Mouse (Mus musculus) lung, postnatal 14 days (tissue): ENCODE measurements around the gene Apol6.

Experiments used
- DNase-seq: peaks from one replicate; pipeline ENCODE4 v3.0.0; 2021

Apol6 gene

DNA sequence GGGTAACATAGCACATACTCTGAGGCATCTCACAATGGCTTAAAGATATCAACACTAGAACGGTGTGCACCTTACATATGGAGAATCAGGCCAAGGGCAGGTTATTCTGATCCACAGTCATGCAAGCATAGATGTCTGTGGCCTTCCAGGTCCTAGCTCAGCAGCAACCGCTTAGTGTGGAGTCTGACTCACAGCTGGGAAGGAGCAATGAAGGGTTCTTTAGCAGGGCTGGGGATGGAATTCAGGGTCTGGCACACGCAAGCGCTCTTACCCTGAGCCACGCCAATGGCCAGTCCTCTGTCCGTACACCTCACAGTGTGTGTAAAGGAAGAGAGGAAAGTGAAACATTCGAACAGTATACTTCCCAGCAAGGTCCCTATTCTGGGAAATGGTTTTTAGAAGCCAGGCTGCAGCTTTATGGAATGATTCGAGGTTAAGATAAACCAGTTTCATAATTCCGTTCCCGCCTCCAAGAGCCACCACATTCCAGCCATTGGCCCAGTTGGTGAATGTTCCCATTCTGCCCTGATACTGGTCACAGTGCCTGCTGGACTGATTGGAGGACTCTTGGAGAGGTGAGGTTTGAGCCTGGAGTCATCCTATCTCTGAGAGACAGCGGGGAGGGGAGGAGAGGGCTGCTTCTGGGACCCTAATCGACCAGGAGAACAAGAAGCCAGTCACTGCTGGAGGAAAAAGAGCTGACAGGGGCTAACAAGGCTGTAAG lies at the start of gene Apol6:
Gene Apol6 (plus strand): TSS at position 133 of the 724 bp plus-strand sequence.
- DNase-seq: no peak

DNA sequence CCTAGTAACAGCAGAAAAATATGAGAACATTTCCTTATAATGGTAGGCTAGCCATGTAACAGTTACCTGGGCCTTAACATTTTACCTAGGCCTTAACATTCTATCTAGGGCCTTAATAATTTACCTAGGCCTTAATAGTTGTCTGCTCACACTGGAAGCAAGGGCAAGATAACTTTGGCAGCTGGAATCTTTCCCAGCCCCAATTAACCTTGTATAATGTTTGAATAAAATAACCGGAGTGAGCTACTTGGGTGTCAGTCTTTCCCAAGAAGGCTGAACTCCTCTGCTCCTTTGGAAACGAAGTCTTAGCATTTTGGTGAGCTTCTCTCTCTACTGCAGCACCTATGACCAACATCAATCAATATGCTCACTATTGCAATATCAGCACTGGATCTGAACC lies 46.5 kb upstream of the Apol6 start:
- no peak for DNase-seq

DNA sequence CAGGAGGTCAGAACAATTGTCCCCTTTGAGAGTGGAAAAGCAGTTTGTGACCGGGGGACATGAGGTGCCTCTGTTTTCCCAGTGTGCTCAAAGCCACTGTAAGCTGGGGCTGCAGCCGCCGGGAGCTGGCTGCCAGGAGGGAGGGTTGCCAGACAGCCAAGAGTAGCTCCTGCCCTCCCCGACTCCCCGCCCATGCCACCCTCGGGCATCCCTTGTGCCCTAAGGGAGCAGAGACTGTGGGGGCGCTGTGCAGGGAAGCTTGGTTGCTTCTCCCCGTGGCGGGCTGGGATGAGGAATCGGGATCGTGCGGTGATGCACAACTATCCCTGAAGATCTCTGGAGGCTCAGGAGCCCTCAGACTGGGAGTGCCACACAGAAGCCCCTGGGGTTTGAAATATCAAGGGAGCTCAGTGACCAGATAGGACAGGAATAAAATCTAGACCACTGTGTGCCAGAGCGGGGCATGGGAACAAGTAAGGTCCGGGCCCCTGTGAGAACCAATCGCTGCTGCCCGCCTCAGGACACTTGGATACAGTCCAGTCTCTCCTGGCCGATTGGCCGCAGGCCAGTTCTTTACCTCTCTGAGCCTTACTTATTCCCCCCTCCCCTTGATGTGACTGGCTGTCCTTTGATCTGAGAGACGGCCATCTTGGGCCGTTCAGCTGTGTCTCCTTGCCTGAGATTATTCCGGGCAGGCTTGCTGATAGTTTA lies 45.5 kb upstream of the Apol6 start:
- no peak for DNase-seq

DNA sequence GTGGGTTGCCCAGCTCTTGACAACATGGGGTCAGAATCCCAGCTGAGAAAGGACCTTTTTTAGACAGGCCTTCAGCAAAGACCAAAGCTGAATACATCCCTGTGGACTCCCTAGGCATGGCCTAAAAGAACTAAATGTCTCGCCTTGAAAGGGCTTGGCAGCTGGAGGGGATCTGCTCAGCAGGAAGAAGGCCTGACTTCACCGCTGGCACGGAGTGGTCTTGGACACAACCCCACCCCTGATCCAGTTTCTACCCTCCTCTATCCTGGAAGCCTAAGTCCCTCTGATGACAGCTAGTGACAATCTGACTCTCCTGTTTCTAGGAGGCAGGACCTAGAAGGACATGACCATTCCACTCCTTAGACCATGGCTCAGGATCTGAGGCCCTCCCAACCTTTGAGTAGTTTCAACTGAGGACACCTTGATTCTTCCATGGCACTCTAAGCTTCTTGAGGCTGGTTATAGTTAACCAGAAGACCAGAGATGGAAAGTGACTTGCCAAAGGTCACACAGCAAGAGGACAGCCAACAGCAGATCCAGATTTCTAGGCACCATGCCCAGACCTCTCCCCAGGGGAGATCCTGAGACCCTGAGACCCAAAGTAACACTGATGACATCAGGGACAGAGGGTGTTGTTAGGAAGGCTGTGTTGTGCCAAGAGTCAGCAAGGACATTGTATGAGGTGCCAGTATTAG lies 41.2 kb upstream of the Apol6 start:
- DNase-seq: no peak

DNA sequence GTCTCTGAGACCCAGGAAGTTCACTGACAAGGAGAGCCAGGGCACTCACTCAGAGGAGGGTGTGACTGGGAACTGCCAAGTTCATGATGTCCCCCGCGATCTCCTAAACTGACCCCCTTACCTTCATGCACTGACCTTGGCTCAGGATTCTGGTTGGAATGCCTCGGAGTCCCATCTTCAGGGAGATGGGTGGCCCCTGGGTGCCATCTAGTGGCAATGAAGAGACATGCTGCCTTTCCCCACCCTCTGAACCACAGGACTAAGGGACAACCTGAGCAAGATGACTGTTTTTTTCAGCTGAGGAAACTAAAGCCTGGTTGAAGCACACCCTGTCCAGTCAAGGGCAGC lies 40.7 kb upstream of the Apol6 start:
- peak; percentile 59 for DNase-seq

DNA sequence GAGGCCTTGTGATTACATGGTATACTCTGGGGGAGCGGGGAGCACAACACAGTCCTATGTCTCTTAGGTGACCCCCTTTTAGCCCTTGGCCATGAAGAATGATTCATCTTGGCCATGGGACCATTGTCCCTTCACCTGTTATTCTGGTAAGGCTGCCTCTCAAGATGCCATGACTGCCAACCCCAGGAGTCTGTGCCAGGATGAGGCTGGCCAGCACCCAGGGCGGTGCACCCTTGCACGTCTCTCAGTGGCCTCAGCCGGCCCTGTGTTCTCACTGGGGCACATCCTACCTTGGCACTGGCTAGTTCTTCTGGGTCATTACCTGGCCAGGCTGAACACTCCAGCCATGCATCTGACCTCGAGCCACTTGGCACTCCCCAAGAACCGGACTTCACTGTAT lies 35.7 kb upstream of the Apol6 start:
- no peak for DNase-seq

DNA sequence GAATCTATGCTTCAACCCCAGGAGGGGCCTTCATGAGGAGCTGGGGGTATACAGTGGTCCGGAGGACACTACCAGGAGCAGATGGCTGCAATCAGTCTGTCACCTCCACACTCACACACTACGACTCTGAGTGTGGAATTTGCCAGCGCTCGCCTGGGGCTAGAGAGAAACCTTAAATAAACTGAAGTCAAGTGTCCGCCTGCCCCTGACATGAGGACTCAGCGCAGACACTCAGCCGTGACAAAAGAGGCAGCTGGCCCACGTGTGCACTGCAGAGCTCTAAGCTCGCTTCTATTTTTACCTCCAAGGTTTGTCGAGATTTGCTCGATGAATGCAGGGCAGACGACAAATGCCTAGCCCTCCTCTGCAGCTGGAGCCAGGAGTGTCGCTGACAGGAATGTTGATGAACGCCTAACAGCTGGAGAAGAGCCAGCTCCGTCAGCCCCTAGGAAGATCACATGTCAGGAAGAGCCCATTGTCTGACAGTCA lies 30.7 kb upstream of the Apol6 start:
- DNase-seq: peak; percentile 46

DNA sequence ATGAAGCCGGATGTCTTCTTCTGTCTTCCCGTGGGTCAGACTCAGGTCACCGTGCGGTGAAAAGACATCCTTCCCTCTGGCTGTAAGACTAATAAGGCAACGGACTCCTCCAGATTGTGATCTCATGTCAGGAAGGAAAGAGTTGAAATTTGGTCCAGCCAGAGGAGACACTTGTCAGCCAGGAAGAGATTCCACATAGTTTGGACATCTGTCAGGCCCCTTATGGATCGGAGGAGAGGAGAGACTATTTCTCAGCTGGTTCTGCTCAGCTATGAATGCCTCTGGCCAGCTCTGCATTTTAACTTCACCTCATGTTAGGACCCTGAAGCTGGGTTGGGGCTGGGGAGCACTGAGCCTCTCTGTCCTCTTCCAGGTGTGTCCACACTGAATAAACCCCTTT lies 30.1 kb upstream of the Apol6 start:
- DNase-seq: no peak

DNA sequence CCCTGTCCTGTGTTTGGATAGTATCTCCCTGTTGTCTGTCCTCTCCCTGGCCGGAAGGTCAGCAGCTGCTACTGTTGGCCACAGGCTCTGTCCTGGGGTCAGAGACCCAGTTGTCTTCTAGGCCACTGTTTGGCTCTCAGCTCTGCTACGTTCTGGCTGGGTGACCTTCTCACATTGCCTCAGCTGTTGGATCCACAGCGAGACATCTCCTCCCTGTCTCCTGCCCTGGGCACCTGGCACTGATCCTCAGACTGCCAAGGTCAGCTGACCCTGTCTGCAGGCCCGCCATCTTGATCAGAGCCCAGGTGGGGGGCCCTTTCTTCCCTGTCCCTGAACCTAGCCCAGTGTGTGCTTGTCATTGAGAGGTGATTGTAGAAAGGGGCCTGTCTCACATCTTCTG lies 29.5 kb upstream of the Apol6 start:
- no peak for DNase-seq

DNA sequence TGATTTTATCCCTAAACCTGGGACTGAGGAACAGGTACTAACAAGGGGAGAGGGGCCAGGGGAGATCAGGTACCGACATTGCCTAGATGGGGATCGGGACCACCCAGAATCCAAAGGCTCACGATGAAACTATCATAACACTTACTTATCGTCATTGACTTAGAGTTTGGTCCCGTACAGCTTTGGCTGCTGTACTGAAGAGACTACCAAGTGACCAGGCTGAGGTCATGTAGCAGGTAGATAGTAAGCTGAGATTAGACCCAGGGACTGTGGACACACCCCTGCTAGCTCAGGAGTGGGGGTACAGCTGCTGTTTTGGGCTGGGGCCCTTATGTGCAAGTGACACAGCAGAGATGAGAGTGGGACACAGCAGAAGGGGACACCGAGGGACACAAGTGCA lies 28.0 kb upstream of the Apol6 start:
- DNase-seq: no peak

DNA sequence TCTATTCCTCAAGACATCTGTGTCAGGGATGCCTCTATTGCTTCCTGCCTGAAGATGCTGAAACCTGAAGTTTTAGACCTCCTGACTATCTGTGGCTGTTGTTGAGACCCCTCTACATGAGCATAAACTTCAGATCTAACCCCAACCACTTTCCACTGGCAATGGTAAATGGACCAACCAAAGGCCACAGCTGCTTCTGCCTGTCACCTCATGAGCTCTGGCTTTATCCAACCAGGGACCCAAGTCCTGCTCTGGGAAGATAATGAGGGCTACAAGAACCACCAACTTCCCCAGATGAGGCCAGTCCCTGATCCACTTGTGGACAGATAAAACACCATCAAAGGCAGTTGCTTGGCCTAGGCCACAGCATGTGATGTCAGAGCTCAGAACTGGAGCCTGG lies 26.6 kb upstream of the Apol6 start:
- DNase-seq: no peak

DNA sequence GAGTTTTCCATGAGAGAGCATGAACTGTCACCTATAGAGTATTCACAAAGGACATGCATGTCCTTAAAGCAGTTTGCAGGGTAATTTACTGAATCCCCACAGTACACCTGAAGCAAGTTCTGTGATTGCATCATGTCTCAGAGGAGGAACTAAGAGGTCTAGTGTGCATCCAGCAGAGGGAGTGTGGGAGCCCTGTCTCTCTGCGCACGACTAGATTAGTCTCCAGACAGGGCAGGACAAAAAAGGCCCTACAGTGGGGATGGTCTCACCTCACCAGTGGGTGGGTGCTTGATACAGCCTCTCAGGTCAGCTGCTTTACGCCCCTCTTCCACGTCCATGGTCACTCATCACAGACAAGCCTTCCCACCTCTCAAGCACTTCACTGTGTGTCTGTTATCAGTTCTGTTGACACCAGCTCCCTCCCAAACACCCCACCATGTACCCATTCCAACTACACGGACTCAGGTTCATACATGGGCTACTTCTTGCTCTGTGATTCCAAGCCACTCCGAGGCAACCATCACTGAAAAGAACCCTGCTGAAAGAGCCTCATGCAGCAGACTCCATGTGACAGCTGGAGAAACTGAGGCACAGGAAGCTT lies 25.7 kb upstream of the Apol6 start:
- peak; percentile 32 for DNase-seq

DNA sequence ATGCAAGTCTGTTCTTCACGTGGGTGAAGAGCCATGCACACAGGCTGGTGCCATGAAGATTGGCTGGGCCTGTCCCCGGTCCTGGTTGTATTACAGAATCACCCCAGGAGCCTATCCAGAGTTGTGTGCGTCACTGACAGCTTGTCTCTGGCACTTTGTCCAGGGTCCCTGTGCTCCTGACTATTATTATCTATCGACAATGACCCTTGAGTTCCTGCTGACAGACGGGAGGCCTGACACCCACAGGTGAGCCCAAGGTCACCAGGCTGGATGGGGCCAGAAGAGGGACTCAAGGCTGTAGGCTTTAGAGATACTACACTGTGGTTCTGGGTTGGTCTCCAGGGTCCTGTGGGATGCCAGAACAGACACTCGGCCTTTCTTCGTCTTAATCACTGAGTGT lies 25.0 kb upstream of the Apol6 start:
- DNase-seq: no peak

DNA sequence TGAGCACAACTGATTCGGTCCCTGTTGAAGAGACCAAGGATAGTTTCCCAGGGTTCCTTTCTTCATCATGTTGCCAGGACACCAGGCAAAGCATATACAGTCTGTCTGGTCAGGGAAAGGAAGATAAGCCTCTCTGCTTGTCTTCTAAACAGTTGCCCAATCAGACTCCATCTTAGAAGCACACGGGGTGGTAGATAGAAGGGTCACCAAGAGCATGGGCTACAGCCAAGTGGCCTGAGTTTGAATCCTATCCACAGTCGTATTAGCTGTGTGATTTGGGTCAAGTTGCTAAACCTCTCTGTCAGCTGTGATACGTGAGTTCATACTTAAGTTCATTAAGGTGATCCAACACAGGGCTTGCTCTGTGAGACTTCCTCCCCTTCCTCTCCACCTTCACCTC lies 24.4 kb upstream of the Apol6 start:
- DNase-seq: no peak

DNA sequence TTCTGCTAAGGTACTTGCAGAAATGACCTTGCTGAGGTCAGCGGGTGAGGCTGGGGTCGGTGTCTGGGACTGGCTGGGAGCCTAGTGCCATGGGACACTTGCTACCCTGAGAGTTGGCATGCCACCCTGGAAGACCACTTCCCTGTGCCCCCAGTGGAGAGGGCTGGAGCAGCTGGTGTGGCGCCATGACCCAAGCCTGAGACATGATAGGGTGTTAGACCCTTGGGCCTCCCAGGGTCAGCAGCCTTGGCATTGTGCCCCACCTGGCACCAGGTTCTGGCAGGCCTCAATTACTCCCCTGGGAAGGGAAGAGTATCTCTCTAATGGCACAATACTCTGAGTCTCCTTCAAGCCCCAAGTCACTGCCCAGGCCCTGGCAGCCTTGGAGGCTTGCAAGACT lies 23.5 kb upstream of the Apol6 start:
- no peak for DNase-seq

DNA sequence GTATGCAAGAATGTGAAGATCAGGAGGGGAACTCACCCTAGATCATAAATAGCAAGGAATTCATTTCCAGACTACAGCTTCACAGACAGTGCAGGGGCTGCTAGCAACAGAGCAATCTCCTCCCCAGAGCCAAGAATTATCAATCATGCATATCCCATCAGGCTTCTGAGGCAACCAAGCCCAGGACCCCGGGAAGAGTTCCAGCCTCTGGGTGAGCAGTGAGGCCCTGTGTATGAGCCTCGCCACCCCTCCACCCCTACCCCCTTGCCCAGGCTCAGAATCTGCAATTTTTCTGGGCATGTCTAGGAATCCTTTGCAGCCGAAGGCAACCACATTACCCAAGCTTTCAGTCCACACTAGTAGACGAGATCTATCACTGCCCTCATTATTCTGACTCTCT lies 22.7 kb upstream of the Apol6 start:
- no peak for DNase-seq

DNA sequence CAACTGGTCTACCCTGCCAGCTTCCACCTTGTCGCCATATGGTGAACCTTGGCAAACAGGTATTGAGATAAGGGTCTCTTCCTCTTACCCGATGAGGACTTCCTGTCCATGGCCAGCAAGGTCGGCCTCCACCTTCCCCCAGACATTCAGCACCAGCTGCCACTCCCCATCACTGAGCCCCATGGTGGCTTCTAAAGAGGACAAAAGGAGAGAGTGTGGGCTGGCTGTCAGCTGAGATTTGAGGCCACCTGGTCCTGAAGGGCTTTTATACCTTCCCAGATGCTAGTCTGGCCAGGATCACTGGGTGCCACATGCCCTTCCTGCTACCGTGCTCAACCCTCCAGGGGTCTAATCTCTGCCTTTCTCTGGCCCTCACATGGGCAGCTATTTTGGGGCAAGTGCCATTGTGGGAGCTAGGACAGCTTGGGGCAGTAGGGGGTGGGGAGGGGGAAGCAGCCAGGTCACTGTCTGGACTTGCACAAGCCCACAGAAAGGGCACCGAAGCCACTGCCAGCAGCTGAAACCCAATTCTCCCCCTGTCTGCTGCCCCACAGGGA lies 22.1 kb upstream of the Apol6 start:
- no peak for DNase-seq

DNA sequence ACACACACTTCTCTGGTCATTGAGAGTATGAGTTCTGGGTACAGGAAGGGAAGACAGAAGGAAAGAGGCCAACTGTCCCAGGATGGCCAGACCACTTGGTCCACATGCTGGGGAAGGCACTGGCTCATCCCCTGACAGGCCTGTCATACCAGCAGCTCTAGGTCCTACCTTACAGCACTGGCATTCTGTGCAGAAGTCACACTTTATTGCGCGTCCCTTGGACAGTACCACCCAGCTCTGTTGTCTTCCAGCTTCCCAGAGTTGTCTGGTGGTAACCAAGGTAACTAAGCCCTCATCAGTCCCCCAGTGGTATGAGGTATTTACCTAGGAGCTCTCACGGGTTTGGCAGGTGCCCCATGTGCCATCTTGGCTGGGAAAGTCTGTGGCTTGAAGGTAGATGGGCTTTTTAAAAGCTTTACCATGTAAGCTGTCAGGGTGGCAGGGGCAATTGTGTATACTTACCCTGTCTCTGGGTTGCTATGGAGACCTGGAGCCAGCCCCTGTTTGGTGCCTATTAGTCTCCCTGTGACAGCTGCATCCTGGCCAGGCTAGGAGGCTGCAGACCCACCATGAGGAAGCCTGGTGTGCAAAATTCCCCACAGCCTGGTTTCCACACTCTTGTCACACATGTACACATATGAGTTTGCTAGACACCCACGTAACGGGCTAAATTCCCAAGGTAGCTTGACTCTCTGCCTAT lies 18.5 kb upstream of the Apol6 start:
- DNase-seq: no peak

DNA sequence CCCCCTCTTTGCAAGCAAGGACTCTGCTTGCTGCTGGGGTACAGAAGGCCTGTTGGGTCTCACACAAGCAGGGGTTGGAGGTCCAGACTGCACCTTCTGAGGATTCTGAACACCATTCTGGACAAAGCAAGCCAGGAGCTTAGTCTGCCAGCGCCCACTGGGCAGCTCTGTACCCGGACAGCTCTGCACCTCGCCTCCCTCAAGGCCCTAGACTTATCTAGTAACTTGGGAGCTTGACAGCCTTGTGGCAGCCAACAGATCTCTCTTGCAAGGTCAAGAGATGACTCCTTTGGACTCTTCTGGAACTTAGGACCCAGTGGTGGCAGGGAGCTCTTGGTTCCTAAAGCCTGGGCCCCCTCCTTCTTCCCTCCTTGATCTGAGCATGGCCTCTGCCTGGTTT lies 17.4 kb upstream of the Apol6 start:
- no peak for DNase-seq

DNA sequence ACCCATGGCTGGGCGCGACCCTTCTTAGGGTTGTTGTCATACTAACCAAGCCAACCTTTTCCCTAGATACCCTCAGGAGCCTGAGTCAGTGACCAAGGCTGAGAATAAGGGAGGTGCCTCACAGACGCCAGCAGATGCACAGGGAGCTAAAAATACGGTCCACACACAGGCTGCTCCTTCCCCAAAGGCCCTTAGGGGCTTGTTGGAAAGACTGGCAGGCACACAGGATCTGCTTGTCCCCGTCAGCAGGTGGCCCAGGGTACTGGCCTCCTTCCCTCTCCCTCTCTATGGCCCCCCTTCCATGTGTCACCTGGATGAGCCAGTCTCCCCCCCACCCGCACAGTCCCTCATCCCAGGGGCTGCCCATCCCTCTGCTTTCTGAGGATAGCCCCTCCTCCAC lies 16.9 kb upstream of the Apol6 start:
- no peak for DNase-seq

DNA sequence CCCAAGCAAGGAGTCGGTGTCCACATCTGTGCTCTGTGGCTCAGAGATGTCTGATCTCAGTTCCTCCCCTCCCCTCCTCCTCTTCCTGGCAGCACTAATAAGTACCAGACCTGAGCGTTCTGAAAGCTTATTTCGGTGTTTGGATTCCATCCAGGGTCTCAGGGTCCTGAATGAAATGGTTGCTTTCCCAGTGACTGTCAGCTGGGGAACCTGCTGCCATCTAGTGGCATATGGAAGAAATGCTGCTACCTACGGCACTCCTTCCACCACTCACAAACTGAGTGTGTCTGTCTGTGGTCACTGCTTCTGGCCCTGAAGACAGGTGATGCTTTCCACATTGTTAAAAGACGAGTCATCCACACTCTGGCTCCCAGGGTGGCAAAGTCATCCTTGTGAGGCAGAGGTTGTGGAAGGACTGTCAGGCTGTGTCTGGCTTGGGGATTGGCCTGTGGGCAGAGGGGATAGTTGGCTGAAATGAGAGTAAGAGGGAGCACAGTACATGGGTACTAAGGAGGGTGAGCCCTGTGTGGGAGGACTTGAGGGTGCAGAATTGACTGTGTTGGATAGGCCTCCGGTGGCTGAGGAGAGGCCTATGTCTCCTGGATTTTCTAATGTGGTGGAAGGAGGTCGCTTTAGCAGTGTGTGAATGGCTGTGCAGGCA lies 15.1 kb upstream of the Apol6 start:
- DNase-seq: peak; percentile 62

DNA sequence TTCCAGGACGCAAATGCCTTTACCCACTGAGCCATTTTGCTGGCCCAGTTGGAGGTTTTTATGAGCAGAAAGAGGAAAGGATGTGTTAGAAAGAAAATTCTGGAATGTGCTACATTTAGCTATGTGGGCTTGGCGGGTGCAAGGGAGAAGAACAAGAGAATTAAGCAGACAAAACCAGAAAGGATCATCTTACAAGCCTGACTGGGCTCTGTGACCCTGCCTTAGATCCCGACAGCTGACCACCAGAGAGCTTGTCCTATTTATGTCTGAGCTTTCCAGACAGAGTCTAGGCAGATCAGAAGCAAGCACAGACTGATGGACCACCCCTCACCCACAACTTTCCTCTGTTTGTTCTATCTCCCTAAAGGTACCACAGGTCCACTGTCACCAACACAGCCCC lies 13.3 kb upstream of the Apol6 start:
- DNase-seq: no peak
